Mouse (Mus musculus) ZHBTc4 (cell line): ENCODE data around the gene Trim7.
"Not testable (repeated sequence)": the region's sequence is repeated elsewhere in the genome, so short reads cannot be mapped to it uniquely, and the experiment has no call there.

ENCODE experiments used
- DNase-seq: peaks from one replicate; pipeline ENCODE4 v3.0.0-alpha.2; 2011; ENCODE audit warnings: low read depth, low spot score

Trim7 gene

GRCm38 (mm10) chr11:48846881-48847280 is 20.9 kb downstream of the Trim7 start:
- DNase-seq: no peak

DNA sequence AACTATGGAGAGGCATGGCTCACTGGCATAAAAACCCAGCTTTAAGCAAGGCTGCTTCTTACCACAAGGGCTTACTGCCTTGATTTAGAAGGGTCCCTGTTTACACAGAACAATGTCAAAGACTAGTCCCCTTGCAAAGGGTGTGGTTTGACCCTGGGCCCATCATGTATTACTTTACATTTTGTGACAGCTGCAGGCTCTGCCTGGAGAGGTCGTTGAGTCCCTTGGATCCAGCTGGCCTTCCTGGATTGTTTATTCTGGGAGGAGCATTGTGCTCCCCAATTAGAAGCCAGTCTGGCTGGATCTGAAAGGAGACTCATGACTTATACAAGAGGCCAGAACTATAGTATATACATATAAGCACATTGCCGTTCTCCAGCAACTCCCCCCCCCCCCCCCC is 24.3 kb downstream of the Trim7 start:
- DNase-seq: no peak

- peak; percentile 88 for DNase-seq
Measured at GRCm38 (mm10) chr11:48851270-48851995, 25.5 kb downstream of the Trim7 start.

GRCm38 (mm10) chr11:48852190-48852589 is 26.2 kb downstream of the Trim7 start:
- DNase-seq: no peak

DNA sequence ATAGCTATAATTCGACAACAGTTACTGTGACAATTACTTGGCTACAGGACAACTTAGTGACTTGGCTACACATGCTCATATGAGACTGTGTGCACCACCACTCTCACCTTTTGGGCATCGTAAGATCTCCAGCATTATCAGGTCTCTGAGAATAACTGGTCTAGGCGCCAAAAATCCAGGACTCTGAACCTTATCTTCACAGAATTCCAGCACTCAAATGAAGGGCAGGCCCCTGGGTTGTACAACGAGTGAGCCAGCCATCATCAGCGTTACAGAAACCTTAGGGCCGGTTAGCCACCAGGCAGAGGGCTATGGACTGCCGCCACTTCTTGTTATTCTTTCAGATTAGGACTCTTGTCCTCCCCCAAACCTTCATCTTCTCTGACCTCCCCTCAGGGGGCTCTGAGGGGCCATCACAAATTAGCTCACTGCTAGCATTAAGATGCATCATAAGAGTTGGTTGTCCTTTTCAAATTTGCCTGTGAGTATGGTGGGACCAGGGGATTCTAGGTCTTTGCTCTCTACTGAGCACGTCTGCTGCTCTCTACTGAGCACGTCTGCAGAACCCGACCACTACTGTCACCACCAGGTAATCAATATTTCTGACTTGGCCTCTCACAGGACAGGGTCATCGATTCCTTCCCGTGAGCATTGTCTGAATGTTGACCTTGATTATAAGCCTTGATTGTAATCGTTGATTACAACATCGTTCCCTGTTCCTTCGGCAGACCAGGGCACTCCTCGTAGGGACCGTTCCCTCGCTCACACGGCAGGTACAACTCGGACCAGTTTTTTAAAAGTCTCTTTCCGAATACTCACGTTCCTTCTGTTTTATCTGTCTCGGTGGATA is 26.9 kb downstream of the Trim7 start:
- no peak for DNase-seq

DNA sequence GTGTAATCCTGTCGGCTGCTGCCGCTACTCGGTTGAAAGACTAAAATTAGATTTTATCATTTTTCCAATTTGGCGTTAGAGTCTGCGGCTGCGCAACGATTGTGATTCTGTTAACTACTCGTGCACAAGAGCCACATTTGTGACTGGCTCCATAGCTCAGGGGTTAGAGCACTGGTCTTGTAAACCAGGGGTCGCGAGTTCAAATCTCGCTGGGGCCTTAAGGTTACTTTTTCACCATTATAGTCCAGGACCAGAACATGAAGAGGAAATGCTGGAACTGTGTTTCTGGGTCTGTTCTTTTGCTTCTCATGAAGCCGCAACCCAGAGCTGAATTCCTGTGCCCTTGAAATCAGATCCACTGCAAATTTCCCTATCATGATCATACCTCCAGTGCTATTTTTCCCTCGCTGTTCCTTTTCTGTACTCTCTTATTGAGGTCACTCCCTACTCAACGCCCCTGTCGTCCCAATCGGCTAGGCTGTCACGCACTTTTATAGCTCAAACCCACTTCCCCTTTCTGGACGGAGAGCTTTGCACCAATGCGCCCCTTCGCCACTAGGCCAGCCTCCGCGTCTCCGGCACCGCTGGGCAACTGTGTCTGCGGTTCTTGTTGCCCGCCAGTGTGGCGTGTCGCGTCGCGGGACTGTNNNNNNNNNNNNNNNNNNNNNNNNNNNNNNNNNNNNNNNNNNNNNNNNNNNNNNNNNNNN is 27.7 kb downstream of the Trim7 start:
- DNase-seq: peak; percentile 82

- peak; percentile 81 for DNase-seq
Measured at GRCm38 (mm10) chr11:48859014-48859413, 33.1 kb downstream of the Trim7 start.

GRCm38 (mm10) chr11:48862784-48863319 is 36.9 kb downstream of the Trim7 start:
- no peak for DNase-seq

GRCm38 (mm10) chr11:48863808-48864207 is 37.9 kb downstream of the Trim7 start:
- no peak for DNase-seq

GRCm38 (mm10) chr11:48866481-48866880 is 40.5 kb downstream of the Trim7 start:
- DNase-seq: no peak

GRCm38 (mm10) chr11:48869380-48870110 is 43.6 kb downstream of the Trim7 start:
- no peak for DNase-seq

DNA sequence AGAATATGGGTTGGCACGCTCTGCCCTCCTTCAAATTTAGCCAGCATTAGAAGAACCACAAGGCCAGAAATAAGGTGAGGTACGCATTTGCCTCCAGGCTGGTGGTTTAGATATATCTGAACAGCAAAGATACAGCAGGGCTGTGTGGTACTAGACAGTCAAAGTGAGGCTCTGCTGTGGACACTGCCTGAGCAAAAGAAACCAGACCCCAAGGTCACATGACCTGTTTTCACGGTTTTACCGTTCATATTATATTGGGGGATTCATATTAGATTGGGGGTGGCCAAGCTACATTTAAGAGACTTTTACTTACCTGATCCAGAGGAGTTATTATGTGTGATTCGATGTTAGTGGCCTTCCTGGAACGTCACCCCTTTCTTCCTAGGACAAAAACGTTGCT is 44.8 kb downstream of the Trim7 start:
- DNase-seq: no peak

DNA sequence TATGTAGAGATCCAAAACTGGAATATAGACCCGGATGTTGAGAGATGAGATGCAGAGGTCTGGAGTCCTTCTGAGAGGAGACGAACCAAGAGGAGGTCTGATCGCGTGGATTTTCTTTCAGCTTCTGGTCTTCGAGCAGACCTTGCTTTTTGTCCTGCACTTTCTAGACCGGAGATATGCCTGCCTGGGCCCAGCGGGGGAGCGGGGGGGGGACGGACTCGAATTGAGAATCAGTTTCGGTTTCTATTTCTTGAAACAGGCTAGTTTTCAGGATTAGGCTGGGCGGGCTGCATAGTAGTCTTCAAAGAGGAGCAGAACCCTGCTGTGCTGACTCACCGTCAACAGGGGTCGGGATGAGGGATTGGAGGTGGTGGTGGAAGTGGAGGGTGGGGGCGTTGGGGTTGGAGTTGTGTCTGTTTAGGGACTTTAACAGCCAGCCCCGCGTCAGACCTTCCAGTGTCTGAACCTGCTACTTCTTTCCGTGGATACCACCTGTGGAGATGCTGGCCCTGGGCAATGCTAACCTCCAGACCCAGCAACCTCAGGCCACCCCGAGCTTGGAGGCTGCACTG is 45.3 kb downstream of the Trim7 start, which contains the start of gene Irgm1:
Irgm1 (minus strand) TSS at position 483 of the 572 bp plus-strand sequence.
- DNase-seq: peak; percentile 88

GRCm38 (mm10) chr11:48871817-48872541 is 46.0 kb downstream of the Trim7 start:
- no peak for DNase-seq

GRCm38 (mm10) chr11:48872695-48873300 is 46.9 kb downstream of the Trim7 start:
- no peak for DNase-seq

DNA sequence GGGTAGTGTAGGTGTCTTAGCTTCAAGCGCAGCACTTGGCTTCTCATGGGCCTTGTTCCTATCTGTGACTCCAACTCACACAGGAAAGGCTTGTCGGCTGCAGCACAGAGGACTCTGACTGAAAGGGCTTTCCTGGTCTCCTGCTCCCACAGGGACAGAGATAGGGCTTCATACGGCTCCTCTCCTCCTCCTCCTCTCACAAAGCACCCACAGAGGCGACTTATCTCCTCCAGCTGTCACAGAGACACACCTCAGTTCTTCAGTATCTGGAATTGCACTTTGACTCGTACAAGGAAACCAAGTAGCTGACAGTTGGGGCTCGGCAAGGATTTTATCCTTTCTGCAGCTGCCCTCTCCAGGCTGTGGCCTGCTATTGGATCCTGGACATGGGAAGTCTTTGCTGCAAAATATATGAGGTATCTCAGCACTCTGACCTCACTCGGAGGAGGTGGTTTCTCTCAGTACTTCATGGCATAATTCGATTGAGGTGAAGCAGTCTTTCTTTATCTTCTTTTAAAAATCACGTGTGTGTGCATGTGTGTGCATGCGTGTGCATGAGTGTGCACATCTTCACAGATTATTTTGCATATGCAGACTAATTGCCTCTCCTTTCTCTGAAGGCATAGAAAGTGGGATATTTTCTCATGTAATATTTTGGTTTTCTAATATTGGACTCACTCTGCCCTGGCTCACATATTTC is 47.8 kb downstream of the Trim7 start:
- DNase-seq: no peak

GRCm38 (mm10) chr11:48874465-48874864 is 48.5 kb downstream of the Trim7 start:
- peak; percentile 66 for DNase-seq

DNA sequence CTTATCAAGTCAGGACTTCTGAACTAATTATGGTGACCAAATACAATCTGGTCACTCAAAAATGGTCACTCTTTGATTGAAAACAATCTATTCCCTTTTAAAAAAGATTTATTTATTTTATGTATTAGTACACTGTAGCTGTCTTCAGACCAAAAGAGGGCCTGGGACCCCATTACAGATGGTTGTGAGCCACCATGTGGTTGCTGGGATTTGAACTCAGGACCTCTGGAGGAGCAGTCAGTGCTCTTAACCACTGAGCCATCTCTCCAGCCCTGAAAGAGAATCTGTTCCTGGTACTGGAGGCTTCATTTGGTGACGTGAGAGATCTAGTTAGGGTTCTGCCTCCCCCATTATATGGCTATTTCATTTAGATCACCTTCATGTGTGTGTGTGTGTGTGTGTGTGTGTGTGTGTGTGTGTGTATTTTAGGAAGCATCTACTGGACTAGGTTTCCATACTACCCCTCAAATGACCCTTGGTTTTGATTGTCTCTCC is 49.5 kb downstream of the Trim7 start:
- DNase-seq: not testable (repeated sequence)

DNA sequence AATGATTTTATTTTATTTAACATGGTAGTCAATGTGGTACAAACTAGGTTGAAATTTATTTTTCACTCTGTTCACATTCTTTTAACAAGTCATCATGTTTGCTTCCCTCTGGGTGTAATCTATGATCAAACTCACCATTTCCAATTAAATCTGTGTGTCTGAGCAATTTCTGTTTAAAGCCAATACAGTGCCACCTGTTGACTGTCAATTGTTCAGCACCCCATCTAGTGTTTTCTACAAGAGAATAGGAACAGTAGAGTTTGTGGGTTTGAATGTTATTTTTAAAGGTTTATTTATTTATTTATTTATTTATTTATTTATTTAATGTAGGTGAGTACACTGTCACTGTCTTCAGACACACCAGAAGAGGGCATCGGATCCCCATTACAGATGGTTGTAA is 50.7 kb downstream of the Trim7 start:
- no peak for DNase-seq
